Mouse (Mus musculus) CH12.LX (cell line): ENCODE measurements around the gene Zfp575.

Source experiments
- BHLHE40 ChIP-seq: IDR thresholded peaks from 2 replicates; pipeline ENCODE4 v1.6.1; 2011; ENCODE audit warnings: mild to moderate bottlenecking, low read depth, low read length, improper control_type of control experiment
- CTCF ChIP-seq, 2 experiments: IDR thresholded peaks in 1 of 2; conservative IDR thresholded peaks in 1 of 2; 2 replicates each; pipeline ENCODE4 v1.5.1; 2011 to 2012; ENCODE audit warnings: low read depth in 2 of 2, low read length in 2 of 2, improper control_type of control experiment in 1 of 2, inconsistent platforms in 1 of 2, mild to moderate bottlenecking in 1 of 2, moderate library complexity in 1 of 2
- MAX ChIP-seq: IDR thresholded peaks from 2 replicates; pipeline ENCODE4 v1.6.1; 2011; ENCODE audit warnings: low read length, improper control_type of control experiment
- MAZ ChIP-seq: IDR thresholded peaks from 2 replicates; pipeline ENCODE4 v1.6.1; 2012; ENCODE audit warnings: low read depth, mild to moderate bottlenecking, inconsistent platforms, low read length, improper control_type of control experiment, moderate library complexity
- MXI1 ChIP-seq: IDR thresholded peaks from 2 replicates; pipeline ENCODE4 v1.6.1; 2011; ENCODE audit warnings: mild to moderate bottlenecking, low read depth, low read length, improper control_type of control experiment
- POLR2A ChIP-seq: IDR thresholded peaks from 2 replicates; pipeline ENCODE4 v1.6.1; 2011; ENCODE audit warnings: low read depth, mild to moderate bottlenecking, improper control_type of control experiment, low read length

DNA sequence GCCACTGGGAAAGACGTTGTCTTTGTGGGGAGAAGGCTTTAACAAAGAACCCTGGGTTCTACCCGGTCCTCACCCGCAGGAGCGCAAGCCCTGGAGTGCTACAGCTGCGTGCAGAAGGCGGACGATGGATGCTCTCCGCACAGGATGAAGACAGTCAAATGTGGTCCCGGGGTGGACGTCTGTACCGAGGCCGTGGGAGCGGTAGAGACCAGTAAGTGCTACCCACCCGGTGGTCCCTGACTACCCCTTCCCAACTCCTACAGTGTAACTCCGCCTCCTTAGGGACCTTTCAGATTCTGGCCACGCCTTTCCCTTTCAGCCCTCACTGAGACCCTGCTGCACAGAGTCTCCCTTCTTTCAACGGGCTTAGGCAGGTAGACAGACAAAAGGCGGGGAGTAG, 49.6 kb upstream of the Zfp575 start:
- no peak for TF ChIP-seq MXI1
- TF ChIP-seq CTCF (conservative IDR thresholded peaks at IDR 0.05 in 1 of 2, IDR thresholded peaks at IDR 0.05 in 1 of 2; ENCODE audit: low read depth in 2 of 2, low read length in 2 of 2) = no peak
- no peak for TF ChIP-seq POLR2A
- no peak for TF ChIP-seq MAZ
- no peak for TF ChIP-seq BHLHE40
- no peak for TF ChIP-seq MAX
